Mouse (Mus musculus): ENCODE measurements around the gene Igsf9b. TPM values are rescaled to one million over a fixed set of nuclear protein-coding genes. Genes with fewer than 3 reads are reported as not detected.
A peak's percentile ranks its signal among the peaks of the same experiment; 100 is the strongest.

Gene Igsf9b
- polyA plus RNA-seq, 1 experiment from 2014 or later: 19.1 TPM

DNA sequence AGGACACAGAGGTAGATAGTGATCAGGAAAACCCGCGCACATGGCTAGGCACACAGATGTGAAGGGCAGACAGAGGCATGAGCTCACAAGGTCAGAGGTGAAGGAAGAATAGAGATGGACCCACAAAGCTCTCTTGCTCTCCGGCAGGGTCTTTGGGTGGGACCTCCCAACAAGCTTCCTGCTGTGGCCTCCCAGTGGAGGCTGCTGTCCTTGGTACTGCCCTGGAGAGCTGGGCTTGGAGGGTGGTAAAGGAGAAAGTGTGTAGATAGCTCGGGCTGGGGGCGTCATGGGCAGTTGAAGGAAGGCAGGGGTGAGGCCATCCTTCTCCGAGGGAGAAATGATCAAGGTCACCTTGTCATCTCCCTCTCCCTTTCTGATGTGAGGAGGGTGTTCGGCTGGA, 9.0 kb downstream of the Igsf9b start:
- H3K27ac ChIP-seq (ENCODE audit: low read depth, low read length): peak overlapping the region; percentile 74
- H3K9me3 ChIP-seq (ENCODE audit: control insufficient read depth, low read length): no peaks in the 10 kb centered on the region
- peak; percentile 23 for ATAC-seq (ENCODE audit: low read depth)
- H3K9ac ChIP-seq (replicated peaks; ENCODE audit: low read depth, low read length): 0 out of 2 replicates have a peak overlapping the region, but pooled peaks have one; percentile 7
- no peaks in the 10 kb centered on the region; the same call in 1 of the 2 replicates for H3K27me3 ChIP-seq (ENCODE audit: control insufficient read depth, insufficient read depth, low read length)
- WGBS: 55% methylated on average over 7 of the region's 7 CpGs
- peaks cover 7% of the 10 kb centered on the region; the same call in 1 of the 2 replicates for H3K36me3 ChIP-seq (ENCODE audit: control insufficient read depth, insufficient read depth, low read length)
- no peak overlapping the region for H3K4me3 ChIP-seq (ENCODE audit: low read depth, low read length)
- no peak overlapping the region for H3K4me2 ChIP-seq (ENCODE audit: low read depth, low read length)
- peaks cover 29% of the 10 kb centered on the region for H3K4me1 ChIP-seq (ENCODE audit: control insufficient read depth, insufficient read depth, low read length)

DNA sequence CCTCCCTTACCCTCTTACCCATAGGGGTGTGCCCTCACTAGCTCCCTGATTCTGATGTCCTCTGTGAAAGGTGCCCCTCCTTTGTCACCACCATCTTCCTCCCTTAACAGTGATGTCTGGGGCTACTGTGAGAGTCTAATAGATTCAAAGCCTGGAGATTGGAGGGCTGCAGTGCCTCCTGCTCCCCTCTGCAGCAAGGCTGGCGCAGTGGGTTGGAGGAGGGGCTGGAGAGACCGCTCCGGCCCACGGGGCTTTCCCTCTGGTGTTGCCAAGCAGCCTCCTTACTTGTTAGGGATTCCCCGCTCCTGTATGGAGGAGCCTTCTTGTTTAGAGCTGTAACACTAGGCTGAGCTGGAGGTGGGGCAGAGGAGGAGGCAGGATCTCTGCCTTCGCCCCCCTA, 9.6 kb downstream of the Igsf9b start:
- Histone ChIP-seq H3K4me3 (ENCODE audit: low read depth, low read length) (no peak overlapping the region), H3K36me3 (ENCODE audit: control insufficient read depth, insufficient read depth, low read length) (peaks cover 7% of the 10 kb centered on the region; the same call in 1 of the 2 replicates), H3K4me2 (ENCODE audit: low read depth, low read length) (no peak overlapping the region), H3K4me1 (ENCODE audit: control insufficient read depth, insufficient read depth, low read length) (peaks cover 27% of the 10 kb centered on the region), H3K27me3 (ENCODE audit: control insufficient read depth, insufficient read depth, low read length) (no peaks in the 10 kb centered on the region; the same call in 1 of the 2 replicates), H3K27ac (ENCODE audit: low read depth, low read length) (peak overlapping the region; percentile 74; the same call in 1 of the 2 replicates), H3K9me3 (ENCODE audit: control insufficient read depth, low read length) (no peaks in the 10 kb centered on the region), H3K9ac (replicated peaks; ENCODE audit: low read depth, low read length) (no peak overlapping the region)
- 16% methylated on average over 6 of the region's 6 CpGs for WGBS
- peak; percentile 79 for ATAC-seq (ENCODE audit: low read depth)

DNA sequence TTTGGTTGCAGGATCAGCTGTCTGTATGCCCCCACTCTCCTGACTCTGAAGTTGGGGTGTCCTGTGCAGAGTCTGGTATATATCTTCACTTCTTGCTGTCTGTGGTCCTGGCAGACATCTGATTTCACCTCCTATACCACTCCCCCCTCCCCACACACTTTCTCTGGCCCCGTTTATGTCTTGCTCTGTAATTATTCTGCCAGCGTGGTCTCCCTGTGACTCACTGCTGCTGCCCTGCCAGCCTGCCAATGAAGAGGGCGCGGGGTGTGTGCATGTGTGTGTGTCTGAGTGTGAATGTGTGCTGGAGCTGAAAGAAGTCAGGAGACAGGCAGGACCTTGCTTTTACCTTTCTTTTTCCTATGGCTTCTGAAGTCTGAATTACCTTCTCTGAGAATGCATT, 11.0 kb downstream of the Igsf9b start:
- H3K9ac ChIP-seq (replicated peaks; ENCODE audit: low read depth, low read length): no peak overlapping the region
- ATAC-seq (ENCODE audit: low read depth): no peak
- no peak overlapping the region for H3K4me2 ChIP-seq (ENCODE audit: low read depth, low read length)
- peaks cover 27% of the 10 kb centered on the region for H3K4me1 ChIP-seq (ENCODE audit: control insufficient read depth, insufficient read depth, low read length)
- no peaks in the 10 kb centered on the region for H3K9me3 ChIP-seq (ENCODE audit: control insufficient read depth, low read length)
- 67% methylated on average over 4 of the region's 4 CpGs for WGBS
- H3K36me3 ChIP-seq (ENCODE audit: control insufficient read depth, insufficient read depth, low read length): peaks cover 7% of the 10 kb centered on the region; the same call in 1 of the 2 replicates
- H3K27me3 ChIP-seq (ENCODE audit: control insufficient read depth, insufficient read depth, low read length): no peaks in the 10 kb centered on the region
- H3K4me3 ChIP-seq (ENCODE audit: low read depth, low read length): no peak overlapping the region
- H3K27ac ChIP-seq (ENCODE audit: low read depth, low read length): no peak overlapping the region

DNA sequence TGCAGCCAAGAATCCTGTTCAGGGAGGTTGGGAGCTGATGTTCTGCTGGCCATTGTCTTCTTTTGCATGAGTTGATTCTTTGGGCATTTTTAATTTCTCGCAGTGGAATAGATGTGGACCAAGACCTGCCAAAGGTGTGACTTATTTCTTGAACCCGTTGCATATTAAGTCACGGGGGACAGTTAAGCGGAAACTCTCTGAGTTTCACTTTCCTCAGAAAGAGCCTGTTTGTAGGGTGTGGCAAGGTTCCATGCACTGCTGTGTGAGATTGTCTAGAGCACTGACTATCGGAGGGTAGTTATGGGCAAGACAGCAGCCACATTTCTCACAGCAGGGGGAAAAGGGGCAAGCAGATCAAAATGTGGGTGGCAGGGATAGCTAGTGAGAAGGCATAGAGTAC, 14.4 kb downstream of the Igsf9b start:
- Histone ChIP-seq H3K27ac (ENCODE audit: low read depth, low read length) (no peak overlapping the region), H3K9me3 (ENCODE audit: control insufficient read depth, low read length) (no peaks in the 10 kb centered on the region), H3K27me3 (ENCODE audit: control insufficient read depth, insufficient read depth, low read length) (no peaks in the 10 kb centered on the region), H3K4me2 (ENCODE audit: low read depth, low read length) (no peak overlapping the region), H3K9ac (replicated peaks; ENCODE audit: low read depth, low read length) (no peak overlapping the region), H3K4me3 (ENCODE audit: low read depth, low read length) (no peak overlapping the region), H3K36me3 (ENCODE audit: control insufficient read depth, insufficient read depth, low read length) (peaks cover 15% of the 10 kb centered on the region), H3K4me1 (ENCODE audit: control insufficient read depth, insufficient read depth, low read length) (peaks cover 6% of the 10 kb centered on the region)
- no peak for ATAC-seq (ENCODE audit: low read depth)
- 88% methylated on average over 5 of the region's 5 CpGs for WGBS

DNA sequence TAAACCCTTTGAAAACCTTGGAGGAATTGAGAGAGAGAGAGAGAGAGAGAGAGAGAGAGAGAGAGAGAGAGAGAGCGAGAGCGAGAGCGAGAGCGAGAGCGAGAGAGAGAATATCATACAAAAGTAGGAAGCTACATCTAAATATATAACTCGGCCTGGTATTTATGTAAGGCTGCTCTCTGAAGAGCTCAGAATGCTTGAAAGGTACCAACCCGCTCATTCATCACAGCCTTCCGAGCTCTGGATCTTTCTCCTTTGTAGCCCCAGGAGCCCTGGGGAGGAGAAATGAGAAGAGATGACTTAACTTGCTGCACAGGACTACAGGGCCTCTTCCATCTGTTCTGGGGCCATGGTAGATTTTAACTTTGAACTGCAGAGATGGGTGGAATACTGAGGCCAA, 22.3 kb downstream of the Igsf9b start:
- Histone ChIP-seq H3K27ac (ENCODE audit: low read depth, low read length) (no peak overlapping the region), H3K4me2 (ENCODE audit: low read depth, low read length) (no peak overlapping the region), H3K9ac (replicated peaks; ENCODE audit: low read depth, low read length) (no peak overlapping the region), H3K36me3 (ENCODE audit: control insufficient read depth, insufficient read depth, low read length) (peaks cover 29% of the 10 kb centered on the region), H3K9me3 (ENCODE audit: control insufficient read depth, low read length) (no peaks in the 10 kb centered on the region), H3K4me3 (ENCODE audit: low read depth, low read length) (no peak overlapping the region), H3K27me3 (ENCODE audit: control insufficient read depth, insufficient read depth, low read length) (no peaks in the 10 kb centered on the region), H3K4me1 (ENCODE audit: control insufficient read depth, insufficient read depth, low read length) (0 out of 2 replicates have a peak, but pooled peaks cover 5% of the 10 kb centered on the region)
- WGBS: 89% methylated on average over 8 of the region's 8 CpGs
- ATAC-seq (ENCODE audit: low read depth): no peak

DNA sequence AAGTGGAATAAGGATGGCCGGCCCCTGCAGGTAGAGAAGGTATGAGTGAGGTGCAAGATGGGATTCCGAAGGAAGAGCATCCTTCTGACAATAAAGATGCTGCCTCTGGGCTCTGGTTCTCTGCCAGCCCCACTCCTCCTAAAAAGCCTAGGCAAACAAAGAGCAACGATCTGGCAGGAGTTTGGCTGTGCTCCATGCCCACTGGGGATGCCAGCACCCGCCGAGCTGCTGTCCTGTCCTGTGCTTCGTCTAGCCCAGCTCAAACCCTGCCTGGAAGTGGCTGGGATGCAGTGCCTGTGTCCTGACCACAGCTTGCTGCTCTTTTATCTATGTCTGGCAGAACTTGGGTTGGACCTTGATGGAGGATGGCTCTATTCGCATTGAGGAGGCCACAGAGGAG, 23.3 kb downstream of the Igsf9b start:
- Histone ChIP-seq H3K27ac (ENCODE audit: low read depth, low read length) (no peak overlapping the region), H3K9me3 (ENCODE audit: control insufficient read depth, low read length) (no peaks in the 10 kb centered on the region), H3K4me2 (ENCODE audit: low read depth, low read length) (no peak overlapping the region), H3K4me3 (ENCODE audit: low read depth, low read length) (no peak overlapping the region), H3K36me3 (ENCODE audit: control insufficient read depth, insufficient read depth, low read length) (peaks cover 29% of the 10 kb centered on the region), H3K9ac (replicated peaks; ENCODE audit: low read depth, low read length) (no peak overlapping the region), H3K4me1 (ENCODE audit: control insufficient read depth, insufficient read depth, low read length) (0 out of 2 replicates have a peak, but pooled peaks cover 5% of the 10 kb centered on the region), H3K27me3 (ENCODE audit: control insufficient read depth, insufficient read depth, low read length) (no peaks in the 10 kb centered on the region)
- WGBS: 52% methylated on average over 7 of the region's 7 CpGs
- peak; percentile 52; the same call in 1 of the 2 replicates for ATAC-seq (ENCODE audit: low read depth)

DNA sequence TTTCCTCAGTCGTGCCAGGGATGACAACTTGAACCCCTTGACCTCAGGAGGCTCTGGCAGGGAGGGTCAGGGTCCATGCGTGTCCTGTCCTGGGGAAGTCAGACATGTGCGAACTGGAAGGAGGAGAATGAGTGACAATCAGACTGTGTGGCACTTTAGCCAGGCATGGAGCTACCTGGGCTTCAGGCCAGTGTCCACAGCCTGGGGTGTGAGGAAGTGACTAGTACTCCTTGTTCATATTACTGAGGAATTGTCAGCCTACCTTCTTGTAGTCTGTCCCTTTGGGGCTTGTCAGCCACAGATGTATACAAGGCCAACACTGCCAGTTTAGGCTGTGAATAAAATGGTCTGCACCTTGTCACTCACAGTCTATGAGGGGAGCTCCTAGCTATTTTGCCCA, 24.4 kb downstream of the Igsf9b start:
- Histone ChIP-seq H3K9me3 (ENCODE audit: control insufficient read depth, low read length) (no peaks in the 10 kb centered on the region), H3K27me3 (ENCODE audit: control insufficient read depth, insufficient read depth, low read length) (no peaks in the 10 kb centered on the region), H3K9ac (replicated peaks; ENCODE audit: low read depth, low read length) (no peak overlapping the region), H3K27ac (ENCODE audit: low read depth, low read length) (no peak overlapping the region), H3K4me3 (ENCODE audit: low read depth, low read length) (no peak overlapping the region), H3K4me2 (ENCODE audit: low read depth, low read length) (no peak overlapping the region), H3K4me1 (ENCODE audit: control insufficient read depth, insufficient read depth, low read length) (0 out of 2 replicates have a peak, but pooled peaks cover 5% of the 10 kb centered on the region), H3K36me3 (ENCODE audit: control insufficient read depth, insufficient read depth, low read length) (peaks cover 21% of the 10 kb centered on the region)
- ATAC-seq (ENCODE audit: low read depth): no peak
- 87% methylated on average over 3 of the region's 3 CpGs for WGBS

DNA sequence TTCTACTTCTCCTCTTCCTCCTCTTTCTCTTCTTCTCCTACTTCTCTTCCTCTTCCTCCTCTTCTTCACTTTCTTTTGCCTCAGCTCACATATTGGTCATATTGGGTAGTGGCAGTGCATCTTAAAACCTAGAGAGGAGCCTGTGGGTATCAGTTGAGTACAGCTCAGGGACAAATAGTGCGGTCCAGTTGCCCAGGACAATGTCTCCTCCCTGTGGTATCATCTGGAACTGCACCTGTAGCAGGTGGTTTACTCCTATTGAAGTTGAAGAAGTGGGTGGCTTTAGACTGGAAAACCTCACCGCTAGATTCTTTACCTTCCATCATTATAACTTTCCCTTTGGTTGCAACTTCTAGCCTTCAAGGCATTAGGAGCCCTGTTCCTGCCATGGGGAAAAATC, 26.9 kb downstream of the Igsf9b start:
- 0 out of 2 replicates have a peak, but pooled peaks cover 5% of the 10 kb centered on the region for H3K4me1 ChIP-seq (ENCODE audit: control insufficient read depth, insufficient read depth, low read length)
- peak; percentile 40; the same call in 1 of the 2 replicates for ATAC-seq (ENCODE audit: low read depth)
- H3K9ac ChIP-seq (replicated peaks; ENCODE audit: low read depth, low read length): no peak overlapping the region
- peaks cover 21% of the 10 kb centered on the region; the same call in 1 of the 2 replicates for H3K36me3 ChIP-seq (ENCODE audit: control insufficient read depth, insufficient read depth, low read length)
- H3K27ac ChIP-seq (ENCODE audit: low read depth, low read length): no peak overlapping the region
- H3K27me3 ChIP-seq (ENCODE audit: control insufficient read depth, insufficient read depth, low read length): no peaks in the 10 kb centered on the region
- no peak overlapping the region for H3K4me3 ChIP-seq (ENCODE audit: low read depth, low read length)
- no peaks in the 10 kb centered on the region for H3K9me3 ChIP-seq (ENCODE audit: control insufficient read depth, low read length)
- no peak overlapping the region for H3K4me2 ChIP-seq (ENCODE audit: low read depth, low read length)
- 49% methylated on average over 2 of the region's 2 CpGs for WGBS

DNA sequence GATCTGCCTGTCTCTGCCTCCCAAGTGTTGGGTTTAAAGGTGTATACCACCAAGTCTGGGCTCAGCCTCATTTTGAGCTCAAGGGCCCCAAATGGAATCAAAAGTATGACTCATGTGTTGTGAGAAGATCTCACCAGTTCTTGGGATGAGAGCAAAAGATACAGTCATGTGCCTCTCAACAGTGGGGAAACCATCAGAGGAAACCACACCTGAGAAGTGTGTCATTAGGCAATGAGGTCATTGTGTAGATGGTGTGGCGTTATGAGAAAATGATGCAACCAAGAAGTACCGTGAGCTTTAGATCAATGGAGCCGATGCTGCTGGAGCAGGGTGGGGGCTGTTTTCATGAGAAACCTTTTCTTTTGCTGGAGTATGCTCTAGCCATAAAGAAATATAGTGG, 28.6 kb downstream of the Igsf9b start:
- Histone ChIP-seq H3K9ac (replicated peaks; ENCODE audit: low read depth, low read length) (no peak overlapping the region), H3K4me3 (ENCODE audit: low read depth, low read length) (no peak overlapping the region), H3K36me3 (ENCODE audit: control insufficient read depth, insufficient read depth, low read length) (peaks cover 21% of the 10 kb centered on the region; the same call in 1 of the 2 replicates), H3K27ac (ENCODE audit: low read depth, low read length) (no peak overlapping the region), H3K4me1 (ENCODE audit: control insufficient read depth, insufficient read depth, low read length) (no peaks in the 10 kb centered on the region), H3K4me2 (ENCODE audit: low read depth, low read length) (no peak overlapping the region), H3K9me3 (ENCODE audit: control insufficient read depth, low read length) (no peaks in the 10 kb centered on the region), H3K27me3 (ENCODE audit: control insufficient read depth, insufficient read depth, low read length) (no peaks in the 10 kb centered on the region)
- 97% methylated on average over 3 of the region's 3 CpGs for WGBS
- ATAC-seq (ENCODE audit: low read depth): no peak

Measured in neural tube, embryonic 14.5 days (tissue).